Mouse (Mus musculus) CH12.LX (cell line): ENCODE results near the gene Urgcp. TPM values are rescaled to one million over a fixed set of nuclear protein-coding genes. Genes with fewer than 3 reads are reported as not detected.

Source experiments
- DNase-seq: peaks from one replicate; pipeline ENCODE4 v3.0.0-alpha.2; 2013; ENCODE audit errors: extremely low read depth
- H3K27ac ChIP-seq: 2 replicates; pipeline ENCODE4 v1.5.1; 2012; ENCODE audit warnings: low read depth, mild to moderate bottlenecking, control low read depth, moderate library complexity; ENCODE audit not compliant: insufficient read depth
- H3K27me3 ChIP-seq: replicated peaks from 2 replicates; pipeline ENCODE3; 2012; ENCODE audit warnings: inconsistent platforms
- H3K36me3 ChIP-seq, 2 experiments: replicated peaks in 1 of 2; 2 replicates each; pipeline versions ENCODE3 to v1.6.1; 2012; ENCODE audit warnings: inconsistent platforms in 1 of 2, low read length in 1 of 2, mild to moderate bottlenecking in 1 of 2, mixed read lengths in 1 of 2, moderate library complexity in 1 of 2; ENCODE audit not compliant: control insufficient read depth in 1 of 2, insufficient read depth in 1 of 2
- H3K4me1 ChIP-seq, 2 experiments: 2 replicates each; pipeline ENCODE4 v1.6.1; 2012; ENCODE audit warnings: inconsistent platforms in 1 of 2, moderate library complexity in 1 of 2; ENCODE audit not compliant: insufficient read depth in 2 of 2, control insufficient read depth in 1 of 2
- H3K4me2 ChIP-seq: 2 replicates; pipeline ENCODE4 v1.6.1; 2012; ENCODE audit warnings: low read depth, mild to moderate bottlenecking, control low read depth; ENCODE audit not compliant: poor library complexity, insufficient read depth, severe bottlenecking
- H3K4me3 ChIP-seq, 3 experiments: fragments of 150-350 bp in 1 of 3; sonication (generic) in 1 of 3; replicated peaks in 1 of 3; 2 replicates each; pipeline versions ENCODE3 to v1.5.1; 2011 to 2012; ENCODE audit warnings: low read depth in 2 of 3, low read length in 2 of 3, mild to moderate bottlenecking in 2 of 3, moderate library complexity in 2 of 3, control low read depth in 1 of 3, improper control_type of control experiment in 1 of 3, inconsistent platforms in 1 of 3, mixed read lengths in 1 of 3; ENCODE audit not compliant: poor library complexity in 1 of 3
- H3K79me2 ChIP-seq: replicated peaks from 2 replicates; pipeline ENCODE4 v1.6.1; 2012; ENCODE audit warnings: mild to moderate bottlenecking, moderate library complexity; ENCODE audit not compliant: control insufficient read depth, poor library complexity, insufficient read depth, severe bottlenecking; ENCODE audit errors: extremely low read depth
- H3K9ac ChIP-seq: 2 replicates; pipeline ENCODE4 v1.6.1; 2012; ENCODE audit warnings: low read depth, mild to moderate bottlenecking, control low read depth, moderate library complexity; ENCODE audit not compliant: insufficient read depth
- H3K9me3 ChIP-seq: replicated peaks from 2 replicates; pipeline ENCODE3; 2012; ENCODE audit warnings: low read length, inconsistent platforms, mixed read lengths
- CHD1 ChIP-seq: IDR thresholded peaks from 2 replicates; pipeline ENCODE4 v1.6.1; 2012; ENCODE audit warnings: low read depth, low read length, improper control_type of control experiment, inconsistent platforms
- CTCF ChIP-seq, 2 experiments: IDR thresholded peaks in 1 of 2; conservative IDR thresholded peaks in 1 of 2; 2 replicates each; pipeline ENCODE4 v1.5.1; 2011 to 2012; ENCODE audit warnings: low read depth in 2 of 2, low read length in 2 of 2, improper control_type of control experiment in 1 of 2, inconsistent platforms in 1 of 2, mild to moderate bottlenecking in 1 of 2, moderate library complexity in 1 of 2
- E2F4 ChIP-seq: IDR thresholded peaks from 2 replicates; pipeline ENCODE4 v1.6.1; 2011; ENCODE audit warnings: low read depth, low read length, improper control_type of control experiment; ENCODE audit not compliant: insufficient replicate concordance
- EP300 ChIP-seq: IDR thresholded peaks from 2 replicates; pipeline ENCODE4 v1.6.1; 2011; ENCODE audit warnings: low read length, improper control_type of control experiment
- IRF4 ChIP-seq: IDR thresholded peaks from 2 replicates; pipeline ENCODE4 v1.6.1; 2014; ENCODE audit warnings: low read depth, mild to moderate bottlenecking, inconsistent platforms, low read length, improper control_type of control experiment
- KAT2A ChIP-seq: IDR thresholded peaks from 2 replicates; pipeline ENCODE4 v1.6.1; 2012; ENCODE audit warnings: low read length, improper control_type of control experiment, inconsistent platforms; ENCODE audit not compliant: insufficient replicate concordance
- MAX ChIP-seq: IDR thresholded peaks from 2 replicates; pipeline ENCODE4 v1.6.1; 2011; ENCODE audit warnings: low read length, improper control_type of control experiment
- MAZ ChIP-seq: IDR thresholded peaks from 2 replicates; pipeline ENCODE4 v1.6.1; 2012; ENCODE audit warnings: low read depth, mild to moderate bottlenecking, inconsistent platforms, low read length, improper control_type of control experiment, moderate library complexity
- MYC ChIP-seq: IDR thresholded peaks from 2 replicates; pipeline ENCODE4 v1.6.1; 2011; ENCODE audit warnings: low read depth, mild to moderate bottlenecking, improper control_type of control experiment, low read length
- POLR2A ChIP-seq: IDR thresholded peaks from 2 replicates; pipeline ENCODE4 v1.6.1; 2011; ENCODE audit warnings: low read depth, mild to moderate bottlenecking, improper control_type of control experiment, low read length
- POLR2AphosphoS2 ChIP-seq: IDR thresholded peaks from 2 replicates; pipeline ENCODE4 v1.6.1; 2011; ENCODE audit warnings: low read depth, low read length, improper control_type of control experiment
- RCOR1 ChIP-seq: conservative IDR thresholded peaks from 2 replicates; pipeline ENCODE4 v1.6.1; 2012; ENCODE audit warnings: low read depth, mild to moderate bottlenecking, inconsistent platforms, low read length, improper control_type of control experiment
- SIN3A ChIP-seq: IDR thresholded peaks from 2 replicates; pipeline ENCODE4 v1.6.1; 2012; ENCODE audit warnings: low read length, improper control_type of control experiment, inconsistent platforms
- TBP ChIP-seq: conservative IDR thresholded peaks from 2 replicates; pipeline ENCODE4 v1.6.1; 2011; ENCODE audit warnings: low read depth, low read length, improper control_type of control experiment
- TCF12 ChIP-seq: IDR thresholded peaks from 2 replicates; pipeline ENCODE4 v1.6.1; 2014; ENCODE audit warnings: low read depth, mild to moderate bottlenecking, inconsistent platforms, low read length, improper control_type of control experiment
- UBTF ChIP-seq: IDR thresholded peaks from 2 replicates; pipeline ENCODE4 v1.6.1; 2012; ENCODE audit warnings: low read depth, mild to moderate bottlenecking, inconsistent platforms, low read length, improper control_type of control experiment, moderate library complexity
- USF1 ChIP-seq: IDR thresholded peaks from 2 replicates; pipeline ENCODE4 v1.6.1; 2014; ENCODE audit warnings: low read depth, mild to moderate bottlenecking, inconsistent platforms, low read length, improper control_type of control experiment
- ZC3H11A ChIP-seq: IDR thresholded peaks from 2 replicates; pipeline ENCODE4 v1.6.1; 2012; ENCODE audit warnings: low read depth, mild to moderate bottlenecking, inconsistent platforms, low read length, improper control_type of control experiment
- ZMIZ1 ChIP-seq: IDR thresholded peaks from 2 replicates; pipeline ENCODE4 v1.6.1; 2012; ENCODE audit warnings: low read depth, mild to moderate bottlenecking, inconsistent platforms, low read length, improper control_type of control experiment
- dilution Hi-C: fragments of 300-500 bp; cut with MboI; formaldehyde crosslinking; loops from 2 replicates; pipeline ENCODE4 v1.14.3; 2020; ENCODE audit warnings: low sequenced_read_pairs; ENCODE audit not compliant: extremely low pct_unique_long_range_greater_than_20kb, extremely low pct_ligation_motif_present
- in situ Hi-C: fragments of 300-500 bp; cut with MboI; formaldehyde crosslinking; loops from 3 replicates; pipeline ENCODE4 v1.14.3; 2019; ENCODE audit warnings: low sequenced_read_pairs, low pct_ligation_motif_present, low pct_unique_long_range_greater_than_20kb, mixed read lengths
- polyA plus RNA-seq: library from polyadenylated mRNA; unstranded; fragments of >175 nt; gene quantifications from 2 replicates; pipeline ENCODE4 v1.2.1, GENCODE M21; 2012; ENCODE audit warnings: low read depth; ENCODE audit not compliant: insufficient read length
- total RNA-seq, 2 experiments: library from RNA; depleted of rRNA; stranded (reverse); fragments of 300-350 nt in 1 of 2; fragments of >200 nt in 1 of 2; gene quantifications; 2 replicates each; pipeline ENCODE4 v1.2.3; 2012 to 2014

The Urgcp gene
- total and polyA plus RNA-seq, 3 experiments = 11.7 to 13.1 (median 11.7) TPM

DNA sequence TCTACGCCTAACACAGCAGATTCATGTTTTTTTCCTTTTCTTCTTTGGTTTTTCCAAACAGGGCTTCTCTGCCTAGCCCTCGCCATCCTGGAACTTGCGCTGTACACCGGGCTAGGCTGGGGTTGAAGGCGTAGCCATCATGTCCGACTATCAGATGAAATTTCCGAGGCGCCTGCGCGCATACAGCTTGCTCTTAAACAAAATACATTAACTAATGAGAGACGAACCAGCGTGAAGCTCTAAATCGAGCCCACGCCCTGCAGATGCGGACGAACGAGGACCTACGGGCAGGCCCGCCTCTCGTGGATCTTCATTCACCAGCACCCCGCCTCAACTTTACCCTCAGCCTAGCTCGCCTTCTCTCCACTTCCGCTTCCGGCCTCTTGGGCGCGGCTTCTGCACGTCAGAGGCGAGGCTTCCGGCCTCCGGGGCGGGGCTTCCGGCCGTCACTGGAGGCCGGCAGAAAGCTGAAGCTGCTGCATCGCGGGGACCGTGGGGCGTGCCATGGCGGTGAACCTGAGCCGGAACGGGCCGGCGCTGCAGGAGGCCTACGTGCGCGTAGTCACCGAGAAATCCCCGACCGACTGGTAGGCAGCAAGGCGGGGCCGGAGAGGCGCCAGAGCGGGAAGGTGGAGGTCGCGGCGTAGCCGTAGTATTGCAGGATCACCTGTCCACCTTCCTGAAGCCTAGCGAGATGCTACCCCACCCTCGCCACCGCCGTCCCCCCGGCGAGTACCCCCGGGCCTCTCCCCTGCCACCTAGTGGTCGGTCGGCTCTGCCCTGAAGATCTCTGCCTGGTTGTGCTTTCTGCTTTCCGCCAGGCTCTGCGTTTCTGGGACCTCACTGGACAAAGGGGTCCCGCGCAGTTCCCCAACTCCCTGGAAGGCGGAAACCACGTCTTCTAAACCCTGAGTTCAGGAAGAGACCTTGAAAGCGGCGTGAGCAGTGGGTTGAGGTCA is 26.2 kb upstream of the Urgcp start, which contains the start of gene Dbnl (continued):
- peak; percentile 84 for TF ChIP-seq UBTF
- TF ChIP-seq TCF12 = peak; percentile 98
- peak; percentile 96 for TF ChIP-seq SIN3A
- no peak for TF ChIP-seq CHD1
- TF ChIP-seq MYC = peak; percentile 77
- TF ChIP-seq IRF4 = peak; percentile 80
- no peak for TF ChIP-seq EP300
- peak; percentile 93; the same call in 1 of the 2 replicates for TF ChIP-seq KAT2A
- TF ChIP-seq MAX = peak; percentile 88
- TF ChIP-seq USF1 = no peak
- TF ChIP-seq MAZ = peak; percentile 94
- TF ChIP-seq, all 38 proteins: peak for 24

DNA sequence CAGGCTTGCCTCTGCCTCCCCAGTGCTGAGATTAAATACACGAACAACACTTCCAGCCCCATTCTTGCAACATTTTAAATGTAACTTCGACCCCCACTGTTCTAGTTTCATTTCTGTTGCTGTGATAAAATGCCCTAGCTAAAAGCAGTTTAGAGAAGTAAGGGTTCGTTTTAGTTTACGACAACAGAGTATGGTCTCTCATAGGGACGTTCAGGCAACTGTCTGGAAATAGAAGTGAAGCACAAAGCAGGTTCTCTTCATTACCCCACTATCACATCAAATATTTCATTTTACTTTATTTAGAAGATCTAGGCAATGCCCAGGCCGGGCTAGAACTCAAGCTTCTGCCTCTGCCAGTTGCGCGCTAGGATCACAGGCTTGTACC is 25.5 kb upstream of the Urgcp start:
- dilution Hi-C loops = no loop called here
- H3K4me2 ChIP-seq = peak overlapping the region; percentile 97
- peaks cover 22% of the 10 kb centered on the region for H3K79me2 ChIP-seq
- peaks cover 12 to 41% of the 10 kb centered on the region in 2 experiments for H3K4me1 ChIP-seq
- peaks cover 14 to 35% of the 10 kb centered on the region in 2 experiments for H3K36me3 ChIP-seq
- H3K4me3 ChIP-seq = peak overlapping the region; percentile 72 to 99 (median 75)
- peak overlapping the region; percentile 97 for H3K9ac ChIP-seq
- no peaks in the 10 kb centered on the region for H3K27me3 ChIP-seq
- no peak for DNase-seq
- in situ Hi-C loops = loop anchor here (10.0 kb wide), 1 partner anchor 303 kb away; no protein-coding TSS in a partner anchor
- H3K9me3 ChIP-seq = no peaks in the 10 kb centered on the region
- TF ChIP-seq ZC3H11A (no peak), CHD1 (no peak), CTCF (conservative IDR thresholded peaks at IDR 0.05 in 1 of 2, IDR thresholded peaks at IDR 0.05 in 1 of 2; ENCODE audit: low read depth in 2 of 2, low read length in 2 of 2) (no peak), TBP (no peak), POLR2AphosphoS2 (no peak), E2F4 (no peak)
- peak overlapping the region; percentile 59 for H3K27ac ChIP-seq

DNA sequence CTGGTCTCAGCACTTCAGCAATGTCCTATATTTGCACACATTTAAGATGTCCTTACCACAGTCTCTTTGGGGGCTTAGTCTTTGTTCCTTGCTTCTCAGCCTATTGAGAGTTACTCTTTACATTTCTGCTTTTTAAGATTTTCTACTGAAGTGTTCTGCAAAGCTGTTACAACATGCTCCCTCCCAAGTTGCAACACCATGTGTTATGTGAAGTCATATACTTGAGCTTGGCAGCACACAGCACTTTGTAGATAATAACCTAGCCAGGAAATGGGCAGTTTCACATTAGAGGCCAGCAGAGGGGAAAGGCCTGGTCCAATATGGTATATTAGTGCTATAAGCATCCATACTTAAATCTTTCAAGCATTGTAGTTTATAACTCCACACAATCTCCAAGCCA is 23.6 kb upstream of the Urgcp start:
- H3K4me3 ChIP-seq = no peak overlapping the region
- H3K4me2 ChIP-seq = no peak overlapping the region
- no peak overlapping the region for H3K9ac ChIP-seq
- H3K79me2 ChIP-seq = peaks cover 19% of the 10 kb centered on the region
- H3K36me3 ChIP-seq = peaks cover 7 to 35% of the 10 kb centered on the region in 2 experiments
- peaks cover 12 to 25% of the 10 kb centered on the region in 2 experiments for H3K4me1 ChIP-seq
- H3K27me3 ChIP-seq = no peaks in the 10 kb centered on the region
- TF ChIP-seq POLR2A = 0 out of 2 replicates have a peak, but pooled peaks have one; percentile 35
- TF ChIP-seq RCOR1 = no peak
- TF ChIP-seq ZMIZ1 = no peak
- TF ChIP-seq, all 38 proteins: peak for 1
- dilution Hi-C loops = no loop called here
- in situ Hi-C loops = loop anchor here (10.0 kb wide), 1 partner anchor 301 kb away; no protein-coding TSS in a partner anchor
- DNase-seq = no peak
- no peaks in the 10 kb centered on the region for H3K9me3 ChIP-seq
- H3K27ac ChIP-seq = no peak overlapping the region
